ENCODE assay signal across 9 mouse cellular contexts in genomic region chr15:12320441-12321090, GRCm38 (mm10). TPM values are rescaled to one million over a fixed set of nuclear protein-coding genes. Genes with fewer than 3 reads are reported as not detected.
A peak's percentile ranks its signal among the peaks of the same experiment; 100 is the strongest.
DNase-seq lines count a peak whose midpoint lies in the region; ATAC-seq lines count a peak whose summit lies in the region.
"Had no signal": no experiment of that assay in that cellular context is flagged by ENCODE, and none has a peak within 500 bp of the region (broad histone marks: within the 10 kb centered on the region; RNA-seq: fewer than 3 reads in every experiment).

No protein-coding gene starts in this region.

- H3K27ac ChIP-seq in heart, embryonic 15.5 days, result peak overlapping the region; percentile 95
- H3K27ac ChIP-seq in brown adipose tissue, adult 24 weeks (replicated peaks; ENCODE audit: low read depth, low read length), result peak overlapping the region; percentile 76
- H3K27ac ChIP-seq in hindbrain, embryonic 15.5 days (replicated peaks), result peak overlapping the region; percentile 93
- H3K27ac ChIP-seq in midbrain, embryonic 12.5 days (replicated peaks), result peak overlapping the region; percentile 92

- DNase-seq in heart, postnatal 14 days, result no peak
- DNase-seq in urinary bladder, postnatal 36 days (ENCODE audit: low spot score in 2 of 2), result no peak
- no peak for DNase-seq in cerebellum, postnatal 36 days
- no peak for DNase-seq in kidney, postnatal 14 days

- WGBS in heart, embryonic 15.5 days, result 3% methylated on average over 22 of the region's 22 CpGs
- WGBS in hindbrain, embryonic 15.5 days, result 6% methylated on average over 22 of the region's 22 CpGs
- WGBS in midbrain, embryonic 12.5 days, result 8% methylated on average over 22 of the region's 22 CpGs

- 0 out of 2 replicates have a peak, but pooled peaks cover 1% of the 10 kb centered on the region for H3K36me3 ChIP-seq in heart, embryonic 15.5 days
- no peaks in the 10 kb centered on the region for H3K36me3 ChIP-seq in hindbrain, embryonic 15.5 days
- peaks cover 2% of the 10 kb centered on the region; the same call in 1 of the 2 replicates for H3K36me3 ChIP-seq in midbrain, embryonic 12.5 days

- H3K4me1 ChIP-seq in heart, embryonic 15.5 days (replicated peaks), result peaks cover 26% of the 10 kb centered on the region
- peaks cover 7% of the 10 kb centered on the region for H3K4me1 ChIP-seq in brown adipose tissue, adult 24 weeks (ENCODE audit: control insufficient read depth, insufficient read depth, insufficient read length, low read length)
- H3K4me1 ChIP-seq in hindbrain, embryonic 15.5 days (replicated peaks), result peaks cover 23% of the 10 kb centered on the region
- peaks cover 28% of the 10 kb centered on the region for H3K4me1 ChIP-seq in midbrain, embryonic 12.5 days

- peak overlapping the region; percentile 83 for H3K4me3 ChIP-seq in heart, embryonic 15.5 days
- H3K4me3 ChIP-seq in brown adipose tissue, adult 24 weeks (ENCODE audit: insufficient read depth, low read depth, low read length), result peak overlapping the region; percentile 83
- peak overlapping the region; percentile 97 for H3K4me3 ChIP-seq in hindbrain, embryonic 15.5 days
- H3K4me3 ChIP-seq in midbrain, embryonic 12.5 days, result peak overlapping the region; percentile 95

- no peaks in the 10 kb centered on the region for H3K9me3 ChIP-seq in heart, embryonic 15.5 days (replicated peaks)
- no peaks in the 10 kb centered on the region for H3K9me3 ChIP-seq in hindbrain, embryonic 15.5 days
- no peaks in the 10 kb centered on the region for H3K9me3 ChIP-seq in midbrain, embryonic 12.5 days

- intact Hi-C loops in heart, postnatal 14 days (cut with DNase I), result loop anchor here (5.0 kb wide), 1 partner anchor 123 kb away; no protein-coding TSS in a partner anchor

- peak overlapping the region; percentile 95 for H3K9ac ChIP-seq in heart, embryonic 15.5 days
- peak overlapping the region; percentile 89 for H3K9ac ChIP-seq in hindbrain, embryonic 15.5 days
- H3K9ac ChIP-seq in midbrain, embryonic 12.5 days (replicated peaks), result peak overlapping the region; percentile 91

- H3K27me3 ChIP-seq in heart, embryonic 15.5 days, result no peaks in the 10 kb centered on the region
- H3K27me3 ChIP-seq in hindbrain, embryonic 15.5 days, result peaks cover 9% of the 10 kb centered on the region; the same call in 1 of the 2 replicates
- H3K27me3 ChIP-seq in midbrain, embryonic 12.5 days, result peaks cover 18% of the 10 kb centered on the region

- no peak for ATAC-seq in heart, embryonic 15.5 days (replicated peaks; ENCODE audit: insufficient number of reproducible peaks, insufficient read depth, low FRiP score, low read depth)
- no peak for ATAC-seq in hindbrain, embryonic 15.5 days (ENCODE audit: low FRiP score, low read depth)
- no peak for ATAC-seq in midbrain, embryonic 12.5 days (ENCODE audit: low FRiP score, low read depth)

- H3K4me2 ChIP-seq in heart, embryonic 15.5 days, result peak overlapping the region; percentile 79
- H3K4me2 ChIP-seq in hindbrain, embryonic 15.5 days, result peak overlapping the region; percentile 70
- peak overlapping the region; percentile 75 for H3K4me2 ChIP-seq in midbrain, embryonic 12.5 days (replicated peaks)

RNA-seq across cellular contexts. Expression of gene Golph3, which starts 0.7 kb away (rescaled TPM):
- 62.7 and 69.4 TPM in 2 replicates for polyA plus RNA-seq in heart, embryonic 15.5 days (2015; fragmentation: Nextera tagmentation; extraction: Ambion mirVana)
- 10 to 100 TPM; 89.0 to 91.2 TPM for total RNA-seq in heart, postnatal 14 days (2021)
- polyA plus RNA-seq in brown adipose tissue, adult 24 weeks (2012; ENCODE audit: insufficient read depth, insufficient read length, missing spikeins), result 81.3 and 89.4 TPM in 2 replicates
- polyA plus RNA-seq in hindbrain, embryonic 15.5 days (2015; fragmentation: Nextera tagmentation; extraction: Ambion mirVana), result 69.9 and 71.4 TPM in 2 replicates
- 94.8 and 98.4 TPM in 2 replicates for polyA plus RNA-seq in midbrain, embryonic 12.5 days (2016; fragmentation: Nextera tagmentation; extraction: Ambion mirVana)

RNA-seq across cellular contexts. Expression of gene 1810049J17Rik, which starts 1.1 kb away (rescaled TPM):
- 0.71 TPM in 1 of 2 replicates, not detected in the other for polyA plus RNA-seq in heart, embryonic 15.5 days (2015; fragmentation: Nextera tagmentation; extraction: Ambion mirVana)
- under 1 TPM in 1 of 2 experiments, not detected in 1; 0.56 TPM for total RNA-seq in heart, postnatal 14 days (2021)
- 3.1 TPM in 1 of 2 replicates, not detected in the other for polyA plus RNA-seq in brown adipose tissue, adult 24 weeks (2012; ENCODE audit: insufficient read depth, insufficient read length, missing spikeins)
- polyA plus RNA-seq in hindbrain, embryonic 15.5 days (2015; fragmentation: Nextera tagmentation; extraction: Ambion mirVana), result 0.82 and 1.2 TPM in 2 replicates
- 0.75 TPM in 1 of 2 replicates, not detected in the other for polyA plus RNA-seq in midbrain, embryonic 12.5 days (2016; fragmentation: Nextera tagmentation; extraction: Ambion mirVana)
- total RNA-seq: neutrophil, adult 5-6 weeks had no signal
